Mouse (Mus musculus): ENCODE measurements around the gene Dctn2. TPM values are rescaled to one million over a fixed set of nuclear protein-coding genes. Genes with fewer than 3 reads are reported as not detected.

Gene Dctn2
- polyA plus RNA-seq, 1 experiment from 2014 or later: 286 TPM

DNA sequence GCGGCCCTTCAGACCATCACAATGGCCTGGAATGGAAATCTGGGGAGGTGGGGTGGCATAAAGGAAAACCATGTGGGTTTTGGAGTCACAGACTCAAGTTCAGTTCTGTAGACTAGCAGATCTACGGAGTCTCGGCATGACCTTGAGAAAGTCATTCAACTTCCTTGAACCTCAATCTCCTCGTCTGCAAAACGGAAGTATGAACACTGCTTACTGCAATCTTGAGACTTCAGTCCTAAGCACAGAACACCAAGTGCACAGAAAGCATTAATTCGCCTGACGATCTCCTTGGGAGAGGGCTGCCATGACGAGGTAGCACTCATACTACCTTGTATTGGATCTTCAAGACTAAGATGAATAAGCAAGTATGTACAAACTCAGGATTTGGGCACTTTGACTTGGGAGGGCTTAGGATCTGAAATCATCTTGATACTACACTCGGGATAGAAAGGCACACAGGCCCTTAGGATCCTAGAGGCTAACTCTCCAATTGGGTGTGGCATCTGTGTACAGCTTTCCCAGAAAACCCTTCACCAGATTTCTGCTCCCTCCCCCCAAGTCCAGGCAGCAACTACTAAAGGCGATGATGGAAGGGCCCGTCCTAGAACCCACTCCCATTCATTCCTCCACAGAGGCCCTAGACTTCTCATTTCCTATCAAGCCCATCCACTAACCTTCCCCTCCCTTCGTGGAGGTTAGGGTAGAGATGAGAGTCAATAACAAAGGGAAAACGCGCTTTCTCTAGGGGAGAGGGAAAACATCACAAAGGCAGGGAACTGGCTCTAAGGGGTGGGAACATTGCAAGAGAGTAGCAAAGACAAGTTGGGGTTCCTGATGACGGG, 4.2 kb upstream of the Dctn2 start:
- no peaks in the 10 kb centered on the region for H3K9me3 ChIP-seq (replicated peaks; ENCODE audit: control insufficient read depth, low read length)
- 63% methylated on average over 15 of the region's 15 CpGs for WGBS
- ATAC-seq: peak; percentile 0; the same call in 1 of the 2 replicates
- H3K4me3 ChIP-seq (ENCODE audit: low read depth, low read length): peak overlapping the region; percentile 52
- H3K9ac ChIP-seq (ENCODE audit: low read length): peak overlapping the region; percentile 89
- H3K4me2 ChIP-seq (ENCODE audit: low read length): peak overlapping the region; percentile 69
- H3K27me3 ChIP-seq (replicated peaks; ENCODE audit: control insufficient read depth, insufficient read depth, low read length): no peaks in the 10 kb centered on the region
- peak; percentile 50 for DNase-seq (ENCODE audit: low spot score)
- H3K27ac ChIP-seq (ENCODE audit: low read depth, low read length): peak overlapping the region; percentile 79
- H3K4me1 ChIP-seq (ENCODE audit: control insufficient read depth, insufficient read depth, low read length): peaks cover 15% of the 10 kb centered on the region
- no peaks in the 10 kb centered on the region for H3K36me3 ChIP-seq (ENCODE audit: control insufficient read depth, insufficient read depth, low read length)

DNA sequence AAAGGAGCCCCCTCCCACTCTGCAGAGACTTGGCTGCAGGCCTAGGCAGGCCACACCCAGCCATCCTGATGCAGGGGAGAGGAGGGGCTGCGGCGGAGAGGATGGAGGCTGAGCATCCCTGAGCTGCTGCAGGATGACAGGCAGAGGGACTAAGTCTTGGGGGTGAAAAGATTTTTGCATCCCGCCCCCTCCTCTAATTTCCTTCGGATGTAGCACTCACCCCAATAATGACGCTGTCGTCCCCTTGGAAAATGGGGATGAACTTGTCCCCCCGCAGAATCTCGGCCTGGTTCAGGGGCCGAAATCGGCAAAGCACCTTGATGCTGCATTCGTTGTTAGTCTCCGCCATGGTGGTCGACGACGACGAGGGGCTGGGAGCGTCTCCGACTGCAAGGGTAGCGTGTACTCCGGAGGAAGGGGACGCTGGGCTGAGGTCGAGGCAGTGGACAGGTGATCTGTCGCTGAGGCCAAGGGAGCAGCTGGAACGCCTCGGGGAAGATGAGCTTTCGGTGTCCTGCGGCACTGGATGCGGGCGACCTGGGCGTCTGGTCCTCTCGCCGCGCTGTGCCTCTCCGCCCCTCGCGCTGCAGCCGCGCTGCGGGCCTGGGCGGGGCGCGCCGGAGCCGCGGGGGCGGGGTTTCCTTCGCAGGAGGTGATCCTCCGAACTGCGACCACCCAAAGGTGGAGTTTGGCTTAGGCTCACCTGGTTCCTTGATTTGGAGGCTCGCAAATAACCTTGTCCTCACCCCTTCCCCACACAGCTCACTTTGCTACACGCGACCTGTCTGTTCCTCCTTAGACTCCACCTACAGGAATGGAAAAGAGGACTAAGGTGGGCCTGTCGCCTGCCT, 3.4 kb upstream of the Dctn2 start, which contains the start of gene Kif5a:
Gene Kif5a (minus strand): TSS at position 801 of the 851 bp plus-strand sequence.
- Histone ChIP-seq H3K4me3 (ENCODE audit: low read depth, low read length) (peak within 1 kb of the TSS; percentile 52), H3K4me2 (ENCODE audit: low read length) (peak within 1 kb of the TSS; percentile 69), H3K9ac (ENCODE audit: low read length) (peak within 1 kb of the TSS; percentile 89), H3K27ac (ENCODE audit: low read depth, low read length) (peak within 1 kb of the TSS; percentile 79), H3K27me3 (replicated peaks; ENCODE audit: control insufficient read depth, insufficient read depth, low read length) (no peaks in the 10 kb centered on the region), H3K9me3 (replicated peaks; ENCODE audit: control insufficient read depth, low read length) (no peaks in the 10 kb centered on the region), H3K4me1 (ENCODE audit: control insufficient read depth, insufficient read depth, low read length) (peaks cover 21% of the 10 kb centered on the region), H3K36me3 (ENCODE audit: control insufficient read depth, insufficient read depth, low read length) (no peaks in the 10 kb centered on the region)
- under 1% methylated on average over 52 of the region's 53 CpGs for WGBS
- ATAC-seq (peak; percentile 57), DNase-seq (ENCODE audit: low spot score) (peak; percentile 70)

DNA sequence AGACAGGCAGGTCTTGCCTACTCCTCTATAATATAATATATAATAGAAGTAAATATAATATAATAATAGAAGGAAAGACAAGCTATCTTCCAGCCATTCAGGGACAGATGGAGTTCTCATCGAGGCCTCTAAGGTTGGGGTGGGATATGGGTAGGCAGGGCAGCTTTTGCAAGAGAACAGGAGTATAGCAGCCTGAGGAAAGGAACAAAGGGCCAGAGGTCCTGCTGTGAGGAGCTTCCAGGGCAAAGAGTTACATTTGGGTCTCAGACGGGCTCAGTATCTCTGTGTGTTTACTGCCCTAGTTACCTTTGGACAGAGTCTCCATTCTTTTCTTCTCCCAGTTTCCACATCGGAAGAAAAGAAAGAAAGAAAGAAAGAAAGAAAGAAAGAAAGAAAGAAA, 2.5 kb upstream of the Dctn2 start:
- H3K36me3 ChIP-seq (ENCODE audit: control insufficient read depth, insufficient read depth, low read length): peaks cover 5% of the 10 kb centered on the region
- peak overlapping the region; percentile 69 for H3K4me2 ChIP-seq (ENCODE audit: low read length)
- H3K9ac ChIP-seq (ENCODE audit: low read length): no peak overlapping the region
- H3K4me3 ChIP-seq (ENCODE audit: low read depth, low read length): no peak overlapping the region
- WGBS: 42% methylated on average over 3 of the region's 3 CpGs
- no peak for DNase-seq (ENCODE audit: low spot score)
- no peak overlapping the region for H3K27ac ChIP-seq (ENCODE audit: low read depth, low read length)
- H3K9me3 ChIP-seq (replicated peaks; ENCODE audit: control insufficient read depth, low read length): no peaks in the 10 kb centered on the region
- H3K4me1 ChIP-seq (ENCODE audit: control insufficient read depth, insufficient read depth, low read length): peaks cover 21% of the 10 kb centered on the region
- no peaks in the 10 kb centered on the region for H3K27me3 ChIP-seq (replicated peaks; ENCODE audit: control insufficient read depth, insufficient read depth, low read length)
- ATAC-seq: no peak

DNA sequence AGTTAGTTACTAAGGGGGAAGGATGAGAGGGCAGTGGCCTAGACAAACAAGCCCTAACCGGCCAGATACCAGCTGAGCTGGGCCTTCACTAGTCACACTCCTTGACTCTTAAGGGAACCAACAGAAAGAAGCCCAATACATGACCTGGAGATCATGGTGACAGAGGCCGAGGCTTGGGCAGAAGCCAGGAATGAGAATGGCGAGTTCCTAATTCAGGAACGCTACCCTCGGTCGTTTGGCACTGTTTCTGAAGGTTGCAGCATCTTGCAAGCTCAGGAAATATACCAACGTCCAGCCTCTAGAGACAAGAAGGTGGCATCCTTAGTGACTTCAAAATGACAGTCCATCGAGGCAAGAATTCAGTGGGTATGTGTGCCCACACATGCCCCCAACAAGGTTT, 1.8 kb upstream of the Dctn2 start:
- ATAC-seq (no peak), DNase-seq (ENCODE audit: low spot score) (no peak)
- WGBS: 78% methylated on average over 8 of the region's 8 CpGs
- H3K4me1 ChIP-seq (ENCODE audit: control insufficient read depth, insufficient read depth, low read length): peaks cover 21% of the 10 kb centered on the region
- H3K9ac ChIP-seq (ENCODE audit: low read length): no peak overlapping the region
- no peak overlapping the region for H3K4me2 ChIP-seq (ENCODE audit: low read length)
- no peaks in the 10 kb centered on the region for H3K27me3 ChIP-seq (replicated peaks; ENCODE audit: control insufficient read depth, insufficient read depth, low read length)
- H3K27ac ChIP-seq (ENCODE audit: low read depth, low read length): no peak overlapping the region
- H3K9me3 ChIP-seq (replicated peaks; ENCODE audit: control insufficient read depth, low read length): no peaks in the 10 kb centered on the region
- H3K4me3 ChIP-seq (ENCODE audit: low read depth, low read length): no peak overlapping the region
- H3K36me3 ChIP-seq (ENCODE audit: control insufficient read depth, insufficient read depth, low read length): peaks cover 12% of the 10 kb centered on the region

DNA sequence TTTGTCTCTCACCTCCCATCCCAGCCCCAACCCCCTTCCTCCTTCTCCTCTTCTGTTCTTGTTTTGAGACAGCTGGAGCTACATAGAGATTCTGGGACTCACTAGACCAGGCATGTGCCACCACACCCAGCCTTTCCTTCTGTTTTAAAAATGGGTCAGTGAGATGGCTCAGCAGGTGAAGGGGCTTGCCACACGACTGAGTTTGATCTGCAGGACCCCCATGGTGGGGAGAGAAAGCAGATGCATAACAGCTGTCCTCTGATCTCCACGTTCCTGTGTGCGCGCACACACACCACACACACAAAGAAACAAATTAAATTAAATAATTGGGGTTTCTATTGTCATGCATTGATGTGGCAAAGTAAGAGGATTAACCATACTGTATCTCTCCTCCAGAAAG, 1.2 kb upstream of the Dctn2 start:
- H3K9me3 ChIP-seq (replicated peaks; ENCODE audit: control insufficient read depth, low read length): no peaks in the 10 kb centered on the region
- WGBS: 72% methylated on average over 4 of the region's 4 CpGs
- no peak overlapping the region for H3K27ac ChIP-seq (ENCODE audit: low read depth, low read length)
- H3K4me3 ChIP-seq (ENCODE audit: low read depth, low read length): no peak overlapping the region
- DNase-seq (ENCODE audit: low spot score): no peak
- peaks cover 16% of the 10 kb centered on the region for H3K36me3 ChIP-seq (ENCODE audit: control insufficient read depth, insufficient read depth, low read length)
- H3K4me1 ChIP-seq (ENCODE audit: control insufficient read depth, insufficient read depth, low read length): peaks cover 21% of the 10 kb centered on the region
- no peak for ATAC-seq
- no peak overlapping the region for H3K9ac ChIP-seq (ENCODE audit: low read length)
- H3K4me2 ChIP-seq (ENCODE audit: low read length): no peak overlapping the region
- no peaks in the 10 kb centered on the region for H3K27me3 ChIP-seq (replicated peaks; ENCODE audit: control insufficient read depth, insufficient read depth, low read length)

DNA sequence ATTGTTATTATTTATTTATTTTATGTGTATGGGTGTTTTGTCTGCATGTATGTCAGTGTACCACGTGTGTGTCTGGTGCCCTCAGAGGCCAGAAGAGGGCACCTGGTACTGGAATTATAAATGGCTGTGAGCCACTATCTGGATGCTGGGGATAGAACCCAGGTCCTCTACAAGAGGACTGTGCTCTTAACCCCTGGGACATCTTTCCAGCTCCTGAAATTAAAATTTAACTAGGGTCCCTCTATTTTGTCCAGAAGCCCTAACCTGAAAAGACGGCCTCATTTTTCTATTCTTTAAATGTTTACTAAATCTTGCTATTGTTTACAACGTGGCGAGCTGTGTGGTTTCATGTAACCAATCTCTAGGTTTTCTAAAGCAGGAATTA, 449 bp upstream of the Dctn2 start:
- Histone ChIP-seq H3K9ac (ENCODE audit: low read length) (peak overlapping the region; percentile 99; the same call in 1 of the 2 replicates), H3K9me3 (replicated peaks; ENCODE audit: control insufficient read depth, low read length) (no peaks in the 10 kb centered on the region), H3K4me2 (ENCODE audit: low read length) (peak overlapping the region; percentile 32), H3K27ac (ENCODE audit: low read depth, low read length) (no peak overlapping the region), H3K36me3 (ENCODE audit: control insufficient read depth, insufficient read depth, low read length) (peaks cover 24% of the 10 kb centered on the region), H3K4me3 (ENCODE audit: low read depth, low read length) (peak overlapping the region; percentile 97), H3K4me1 (ENCODE audit: control insufficient read depth, insufficient read depth, low read length) (peaks cover 18% of the 10 kb centered on the region), H3K27me3 (replicated peaks; ENCODE audit: control insufficient read depth, insufficient read depth, low read length) (no peaks in the 10 kb centered on the region)
- DNase-seq (ENCODE audit: low spot score) (peak; percentile 17), ATAC-seq (0 out of 2 replicates have a peak, but pooled peaks have one; percentile 30)
- WGBS: 25% methylated on average over 4 of the region's 4 CpGs

DNA sequence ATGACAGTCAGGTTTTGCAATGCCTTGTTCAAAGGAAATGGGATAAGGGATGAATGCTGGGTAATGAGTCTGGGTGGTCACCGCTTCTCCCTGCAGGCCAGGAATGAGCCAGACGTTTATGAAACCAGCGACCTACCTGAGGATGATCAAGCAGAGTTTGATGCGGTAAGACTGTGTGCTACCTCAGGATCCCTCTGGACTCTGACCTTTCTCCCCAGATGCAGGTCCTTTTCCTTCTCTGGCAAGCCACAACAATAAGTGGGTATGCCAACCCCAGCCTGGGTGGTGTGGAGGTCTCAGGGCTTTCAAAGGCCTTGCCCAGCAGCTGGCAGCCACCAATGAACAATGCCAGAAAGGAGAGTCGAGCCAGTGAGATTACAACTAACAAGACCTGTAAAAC, 1.1 kb downstream of the Dctn2 start:
- no peak overlapping the region for H3K27ac ChIP-seq (ENCODE audit: low read depth, low read length)
- H3K9ac ChIP-seq (ENCODE audit: low read length): peak overlapping the region; percentile 99; the same call in 1 of the 2 replicates
- WGBS: 68% methylated on average over 5 of the region's 5 CpGs
- H3K4me3 ChIP-seq (ENCODE audit: low read depth, low read length): peak overlapping the region; percentile 97
- no peaks in the 10 kb centered on the region for H3K27me3 ChIP-seq (replicated peaks; ENCODE audit: control insufficient read depth, insufficient read depth, low read length)
- H3K4me2 ChIP-seq (ENCODE audit: low read length): peak overlapping the region; percentile 83
- no peak for ATAC-seq
- no peaks in the 10 kb centered on the region for H3K9me3 ChIP-seq (replicated peaks; ENCODE audit: control insufficient read depth, low read length)
- DNase-seq (ENCODE audit: low spot score): no peak
- H3K36me3 ChIP-seq (ENCODE audit: control insufficient read depth, insufficient read depth, low read length): peaks cover 38% of the 10 kb centered on the region
- H3K4me1 ChIP-seq (ENCODE audit: control insufficient read depth, insufficient read depth, low read length): peaks cover 10% of the 10 kb centered on the region; the same call in 1 of the 2 replicates

DNA sequence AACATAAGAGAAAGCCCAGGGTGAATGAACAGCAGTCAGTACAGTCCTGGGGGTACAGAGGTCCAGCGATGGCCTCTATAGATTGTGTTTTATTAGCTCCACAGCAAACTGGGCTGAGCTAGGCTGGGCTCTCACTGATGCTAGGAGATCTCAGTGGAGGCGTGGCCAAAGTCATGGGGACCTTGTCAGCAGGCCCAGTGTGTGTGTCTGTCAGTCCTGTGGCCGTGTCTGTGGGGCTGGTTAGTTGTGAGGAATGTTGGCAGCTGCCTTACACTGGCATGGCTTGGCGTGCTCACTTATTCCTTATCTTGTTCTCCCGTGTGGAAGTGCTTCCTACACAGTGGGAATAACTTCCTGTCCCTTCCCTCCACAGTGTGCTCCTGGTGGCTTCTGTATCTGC, 2.2 kb downstream of the Dctn2 start:
- Histone ChIP-seq H3K9me3 (replicated peaks; ENCODE audit: control insufficient read depth, low read length) (no peaks in the 10 kb centered on the region), H3K9ac (ENCODE audit: low read length) (peak overlapping the region; percentile 29; the same call in 1 of the 2 replicates), H3K4me3 (ENCODE audit: low read depth, low read length) (no peak overlapping the region), H3K27me3 (replicated peaks; ENCODE audit: control insufficient read depth, insufficient read depth, low read length) (no peaks in the 10 kb centered on the region), H3K4me2 (ENCODE audit: low read length) (no peak overlapping the region), H3K27ac (ENCODE audit: low read depth, low read length) (no peak overlapping the region), H3K4me1 (ENCODE audit: control insufficient read depth, insufficient read depth, low read length) (peaks cover 7% of the 10 kb centered on the region; the same call in 1 of the 2 replicates), H3K36me3 (ENCODE audit: control insufficient read depth, insufficient read depth, low read length) (peaks cover 49% of the 10 kb centered on the region)
- whole genome bisulfite sequencing: 89% methylated on average over 5 of the region's 5 CpGs
- no peak for ATAC-seq
- DNase-seq (ENCODE audit: low spot score): no peak
